Mouse (Mus musculus): ENCODE data around the gene Cdc42se1.

Gene Cdc42se1

DNA sequence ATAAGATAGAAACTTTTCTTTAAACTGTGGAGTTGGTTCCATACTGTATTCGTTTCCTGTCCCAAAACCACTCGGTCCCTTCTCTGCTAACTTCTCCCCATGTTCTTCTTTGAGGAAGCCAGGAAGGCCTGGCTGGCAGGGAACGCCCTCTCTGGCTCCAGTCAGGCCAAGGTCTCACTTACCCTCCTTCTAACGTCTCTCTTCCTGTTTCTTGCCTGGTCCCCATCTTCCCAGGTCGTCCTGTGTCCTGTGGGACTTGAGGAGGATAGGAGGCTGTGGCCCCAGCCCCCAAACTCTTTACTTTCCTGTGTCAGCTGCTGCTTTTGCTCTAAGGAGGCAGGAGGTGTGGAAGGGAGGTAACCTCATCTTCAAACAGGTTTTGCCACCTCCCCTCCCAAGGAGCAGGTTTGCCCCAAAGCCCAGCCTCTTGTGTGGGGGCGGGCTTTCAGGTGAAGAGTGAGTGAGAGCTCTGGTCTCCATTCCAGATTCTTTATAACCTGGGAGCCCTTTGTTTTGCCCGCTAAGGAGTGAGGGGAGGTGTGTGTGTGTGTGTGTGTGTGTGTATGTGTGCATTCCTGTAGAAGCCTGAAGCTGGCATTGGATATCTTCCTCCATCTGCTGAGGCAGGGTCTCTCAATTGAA lies 22.4 kb downstream of the Cdc42se1 start, which contains the start of gene Bnipl:
TSS of gene Bnipl (minus strand) at position 411 of the 642 bp plus-strand sequence.
- DNase-seq (ENCODE audit: low read depth): no peak

DNA sequence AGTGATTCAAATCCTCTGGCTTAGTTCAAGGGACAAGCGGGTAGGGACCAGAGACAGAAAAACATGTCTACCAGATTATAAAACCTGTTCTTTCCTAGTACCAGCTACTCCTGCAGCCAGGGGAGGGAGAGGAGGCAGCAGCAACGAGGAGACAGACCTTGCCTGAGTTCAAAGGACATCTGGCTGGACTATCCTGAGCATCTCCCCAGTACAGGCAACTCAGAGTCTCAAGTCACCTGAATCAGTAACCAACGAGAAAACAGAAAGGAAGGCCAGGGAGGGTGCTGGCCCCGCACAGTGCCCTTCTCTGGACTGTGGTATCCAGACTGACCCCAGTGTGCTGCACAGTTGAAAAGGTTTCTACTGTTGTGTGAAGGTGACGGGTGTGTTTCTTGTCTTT lies 28.4 kb downstream of the Cdc42se1 start:
- DNase-seq (ENCODE audit: low read depth): no peak

DNA sequence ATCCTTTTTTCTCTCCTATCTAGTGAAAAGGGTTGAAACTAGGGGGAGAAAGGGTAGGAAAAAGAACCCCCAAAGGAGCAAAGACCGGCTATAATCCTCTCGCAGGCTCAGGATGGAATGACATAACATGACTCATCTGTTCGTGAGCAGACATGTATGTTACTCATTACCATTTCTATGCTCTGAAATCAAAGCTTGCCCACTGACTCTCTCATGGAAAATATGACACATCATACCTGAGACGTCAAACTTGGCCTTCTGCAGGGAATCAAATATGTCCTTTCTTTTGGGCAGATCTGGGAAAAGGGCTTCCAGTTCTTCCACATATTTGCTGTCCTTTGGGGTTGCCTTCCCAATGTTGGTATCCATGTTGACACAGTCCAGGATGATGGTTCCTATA lies 33.4 kb downstream of the Cdc42se1 start:
- DNase-seq (ENCODE audit: low read depth): no peak

DNA sequence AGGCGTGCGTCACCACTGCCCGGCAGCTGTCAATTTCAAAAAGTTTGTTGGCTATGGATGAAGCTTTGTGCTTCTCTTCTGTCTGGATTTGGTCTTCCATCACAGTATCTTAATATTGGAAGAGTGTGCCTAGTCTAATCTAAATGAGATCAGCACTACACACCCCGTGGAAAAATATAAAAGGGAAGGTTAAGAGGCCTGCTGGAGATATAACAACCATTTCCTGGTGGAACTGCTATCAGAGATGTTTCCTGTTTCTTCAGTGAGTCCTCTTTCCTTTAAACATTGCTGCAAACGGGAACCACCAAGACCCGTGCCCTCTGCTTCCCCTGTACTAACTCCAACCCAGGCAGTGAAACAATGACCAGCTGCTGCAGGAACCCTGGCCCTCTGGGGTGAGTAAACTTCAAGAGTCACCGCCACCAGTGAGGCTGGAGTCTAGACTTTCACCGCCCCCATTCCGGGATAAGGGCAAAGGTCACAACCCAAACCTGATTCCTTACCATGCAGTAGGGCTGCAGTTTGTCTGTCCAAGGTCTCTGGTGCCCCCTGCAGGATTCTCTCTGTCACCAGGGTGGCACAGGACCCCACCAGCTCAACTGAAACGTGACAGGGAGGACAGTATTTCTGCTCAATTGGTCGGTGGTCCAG lies 34.7 kb downstream of the Cdc42se1 start:
- peak; percentile 77 for DNase-seq (ENCODE audit: low read depth)

DNA sequence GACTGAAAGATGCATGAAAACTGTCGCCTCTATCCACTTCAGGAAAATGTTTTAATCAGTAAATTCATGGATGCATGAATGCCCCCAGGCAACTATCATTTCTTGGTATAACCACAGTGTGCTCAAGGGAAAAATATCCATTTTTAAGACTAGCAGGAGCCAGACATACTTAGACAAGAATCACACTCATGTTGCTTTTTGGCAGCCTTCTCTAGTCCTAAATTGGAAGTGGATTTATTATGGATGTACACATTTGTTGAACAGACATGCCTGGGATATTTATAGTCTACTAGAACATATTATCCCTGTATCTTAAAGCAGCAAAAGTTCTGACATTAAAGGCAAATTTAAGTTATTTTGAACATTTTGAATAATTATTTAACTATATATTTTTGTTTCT lies 36.2 kb downstream of the Cdc42se1 start:
- DNase-seq (ENCODE audit: low read depth): no peak

DNA sequence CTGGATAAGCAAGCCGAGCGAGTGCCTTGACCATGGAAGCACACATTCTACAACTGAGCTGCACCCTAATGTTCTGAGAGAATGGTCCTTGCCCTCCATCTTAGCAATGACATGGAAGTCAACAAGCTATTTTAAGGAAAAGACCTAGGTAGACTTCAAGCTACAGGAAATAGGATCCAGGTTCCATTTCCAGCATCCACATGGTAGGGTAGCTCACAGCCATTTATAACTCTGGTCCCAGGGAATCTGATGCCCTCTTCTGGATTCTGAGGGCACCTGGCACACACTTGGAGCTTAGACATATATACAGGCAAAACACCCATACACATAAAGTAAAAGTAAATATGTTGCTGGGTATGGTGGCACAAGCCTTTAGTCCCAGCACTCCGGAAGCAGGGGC lies 37.5 kb downstream of the Cdc42se1 start:
- DNase-seq (ENCODE audit: low read depth): no peak

DNA sequence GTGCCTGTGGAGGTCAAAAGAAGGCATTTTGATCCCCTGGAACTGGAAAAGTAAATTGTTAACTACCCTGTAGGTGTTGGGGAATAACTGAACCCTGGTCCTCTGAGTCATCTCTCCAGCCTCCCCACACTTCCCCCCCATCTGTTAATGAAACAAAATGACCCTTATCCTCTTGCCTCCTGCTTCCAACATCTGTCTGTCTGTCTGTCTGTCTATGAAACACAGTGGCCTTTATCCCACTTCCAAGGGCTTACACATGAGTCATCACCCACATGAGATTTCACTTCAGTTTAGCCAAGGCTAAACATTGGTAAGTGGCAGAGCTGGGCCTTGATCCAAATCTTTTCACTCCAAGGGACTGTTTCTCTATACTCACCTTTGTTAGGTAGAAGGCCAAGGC lies 39.3 kb downstream of the Cdc42se1 start:
- peak; percentile 45 for DNase-seq (ENCODE audit: low read depth)

DNA sequence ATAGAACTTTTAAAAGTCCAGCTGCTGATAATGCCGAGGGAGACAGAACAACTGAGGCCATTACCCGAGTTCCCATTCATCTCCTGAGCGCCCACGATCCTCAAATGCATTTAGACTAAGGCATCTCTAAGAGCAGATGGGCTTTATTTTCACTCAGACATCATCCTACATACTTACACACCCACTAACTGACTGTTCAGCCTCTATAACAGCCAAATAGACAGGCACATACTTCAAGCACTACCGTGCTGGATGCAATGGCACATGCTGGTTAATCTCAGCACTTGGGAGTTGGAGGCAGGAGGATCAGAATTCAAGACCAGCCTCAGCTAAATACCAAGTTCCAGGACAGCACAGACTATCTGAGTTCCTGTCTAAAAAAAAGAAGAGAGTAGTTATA lies 41.3 kb downstream of the Cdc42se1 start:
- no peak for DNase-seq (ENCODE audit: low read depth)

DNA sequence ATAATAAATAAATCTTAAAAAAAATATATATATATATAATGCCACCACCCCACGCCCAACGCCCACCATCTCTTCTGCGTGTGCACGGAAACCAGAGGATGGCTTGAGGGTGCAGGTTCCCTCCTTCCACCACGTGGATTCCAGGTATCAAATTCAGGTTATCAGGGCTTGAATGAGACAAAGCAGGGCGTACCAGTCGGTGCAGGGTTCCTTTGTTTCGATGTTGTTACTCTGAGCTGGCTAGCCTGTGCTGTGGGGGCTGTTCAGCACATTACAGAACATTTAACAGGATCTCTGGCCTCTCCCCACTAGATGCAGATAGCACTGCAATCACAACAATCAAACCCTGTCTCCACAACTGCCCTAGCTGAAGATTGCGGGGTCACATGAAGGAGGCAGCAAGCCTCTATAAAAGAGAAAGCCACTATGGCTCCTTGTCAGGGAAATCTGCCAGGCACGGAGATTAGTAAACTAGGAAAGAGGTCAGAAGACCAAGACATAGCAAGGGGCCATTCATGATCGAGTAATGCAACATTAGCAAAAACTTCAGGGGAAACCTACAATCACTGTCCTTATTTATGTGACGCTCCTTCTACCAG lies 42.3 kb downstream of the Cdc42se1 start:
- no peak for DNase-seq (ENCODE audit: low read depth)

DNA sequence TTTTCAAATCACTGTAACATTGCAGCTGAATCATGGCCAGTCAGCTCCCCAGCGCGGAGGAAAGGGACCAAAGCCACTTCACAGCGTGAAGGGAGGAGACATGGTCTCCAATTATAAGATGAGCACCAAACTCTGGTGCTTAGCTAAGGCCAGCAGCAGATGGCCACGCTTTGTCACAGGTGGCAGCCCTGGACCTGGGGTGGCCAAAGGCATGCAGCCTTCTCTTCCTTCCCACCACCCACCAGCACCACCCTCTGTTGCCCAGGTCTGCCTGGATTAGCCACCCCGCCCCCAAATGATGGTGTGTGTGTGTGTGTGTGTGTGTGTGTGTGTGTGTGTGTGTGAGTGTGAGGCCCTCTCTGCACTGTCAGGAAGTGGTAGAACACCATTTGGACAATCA lies 44.9 kb downstream of the Cdc42se1 start:
- DNase-seq (ENCODE audit: low read depth): no peak

DNA sequence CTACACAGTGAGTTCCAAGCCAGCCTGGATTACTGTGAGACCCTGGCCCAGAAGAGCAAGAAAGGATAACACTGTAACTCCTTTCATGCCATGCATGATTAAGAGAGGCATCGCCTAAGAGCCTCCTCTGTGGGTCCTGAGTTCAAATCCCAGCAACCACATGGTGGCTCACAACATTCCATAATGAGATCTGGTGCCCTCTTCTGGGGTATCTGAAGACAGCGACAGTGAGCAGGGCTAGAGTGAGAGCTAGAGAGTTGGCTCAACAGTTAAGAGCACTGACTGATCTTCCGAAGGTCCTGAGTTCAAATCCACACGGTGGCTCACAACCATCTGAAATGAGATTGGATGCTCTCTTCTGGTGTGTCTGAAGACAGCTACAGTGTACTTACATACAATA lies 45.9 kb downstream of the Cdc42se1 start:
- no peak for DNase-seq (ENCODE audit: low read depth)

DNA sequence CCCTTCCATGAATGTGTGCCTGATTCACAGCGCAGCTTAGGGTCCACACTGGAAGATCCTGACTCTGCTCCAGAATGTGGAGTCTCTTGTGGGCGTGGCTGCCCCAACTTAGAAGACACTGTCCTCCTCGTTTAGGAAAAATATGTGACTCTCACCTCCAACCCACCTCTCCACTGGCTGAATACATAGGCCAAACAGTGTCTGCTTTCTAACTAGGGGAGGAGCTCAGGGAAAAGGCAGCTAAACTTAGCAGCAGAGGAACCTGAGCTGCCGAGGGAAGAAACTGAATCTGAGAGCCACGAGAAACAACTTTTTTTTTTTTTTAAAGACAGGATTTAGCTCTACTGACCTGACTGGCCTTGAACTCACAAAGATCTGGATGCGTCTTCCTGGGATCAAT lies 46.6 kb downstream of the Cdc42se1 start:
- no peak for DNase-seq (ENCODE audit: low read depth)

DNA sequence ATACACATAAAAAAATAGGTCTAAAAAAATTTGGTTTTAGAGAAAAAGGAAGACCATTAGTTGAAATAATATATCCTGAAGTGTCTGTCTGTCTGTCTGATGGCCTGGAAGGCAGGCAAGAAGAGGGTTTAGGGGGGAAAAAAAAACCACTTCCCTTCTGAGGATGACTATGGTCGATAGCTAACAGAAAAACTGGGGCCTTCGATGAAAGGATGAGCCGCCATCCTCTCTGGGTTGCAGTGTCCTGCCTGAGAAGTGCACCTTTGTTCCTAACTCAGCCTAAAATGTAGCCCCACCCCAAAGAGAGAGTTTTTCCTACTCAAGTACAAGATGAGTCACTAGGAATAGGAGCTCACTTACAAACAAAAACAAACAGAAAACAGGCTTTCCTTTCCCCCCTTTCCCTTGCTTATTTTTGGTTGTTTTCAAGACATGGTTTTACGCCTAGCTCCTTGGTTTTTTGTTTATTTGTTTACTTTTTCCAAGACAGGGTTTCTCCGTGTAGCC lies 47.9 kb downstream of the Cdc42se1 start:
- DNase-seq (ENCODE audit: low read depth): peak; percentile 48

DNA sequence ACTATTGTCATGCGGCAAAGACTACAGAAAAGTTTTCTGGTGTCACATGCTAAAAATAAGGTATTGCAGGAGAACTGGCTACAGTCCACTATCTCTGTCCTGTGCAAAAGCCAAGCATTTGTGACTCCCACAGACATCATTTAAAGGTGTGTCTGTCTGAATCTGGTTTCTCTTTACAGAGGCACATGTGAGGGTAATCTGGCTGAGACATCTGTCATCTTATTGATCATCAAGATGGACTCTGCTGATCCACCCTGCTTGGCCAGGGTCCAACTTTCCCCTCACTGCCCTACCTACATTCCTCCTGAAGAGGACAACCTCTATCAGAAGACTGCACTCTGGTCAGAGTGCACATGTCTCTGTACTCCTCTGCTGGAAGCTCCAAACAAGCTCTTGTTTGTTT lies 48.6 kb downstream of the Cdc42se1 start:
- no peak for DNase-seq (ENCODE audit: low read depth)

DNA sequence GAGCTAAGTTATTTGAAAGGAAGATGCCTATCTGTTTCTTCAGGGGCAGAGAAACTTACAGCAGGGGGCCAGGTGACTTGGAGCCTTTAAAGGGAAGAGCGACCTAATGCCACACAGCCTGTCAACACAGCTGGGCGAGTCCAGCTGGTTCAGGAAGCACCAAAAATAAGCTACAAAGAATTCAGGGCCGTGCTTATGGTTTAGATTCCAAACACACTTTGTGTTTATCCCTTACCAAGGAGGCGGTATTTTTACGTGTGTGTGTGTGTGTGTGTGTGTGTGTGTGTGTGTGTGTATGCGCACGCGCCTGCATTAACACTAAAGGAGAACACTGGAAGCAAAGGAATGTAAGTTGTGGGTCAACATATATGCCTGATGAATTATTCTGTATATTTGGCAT lies 52.2 kb downstream of the Cdc42se1 start:
- peak; percentile 70 for DNase-seq (ENCODE audit: low read depth)

DNA sequence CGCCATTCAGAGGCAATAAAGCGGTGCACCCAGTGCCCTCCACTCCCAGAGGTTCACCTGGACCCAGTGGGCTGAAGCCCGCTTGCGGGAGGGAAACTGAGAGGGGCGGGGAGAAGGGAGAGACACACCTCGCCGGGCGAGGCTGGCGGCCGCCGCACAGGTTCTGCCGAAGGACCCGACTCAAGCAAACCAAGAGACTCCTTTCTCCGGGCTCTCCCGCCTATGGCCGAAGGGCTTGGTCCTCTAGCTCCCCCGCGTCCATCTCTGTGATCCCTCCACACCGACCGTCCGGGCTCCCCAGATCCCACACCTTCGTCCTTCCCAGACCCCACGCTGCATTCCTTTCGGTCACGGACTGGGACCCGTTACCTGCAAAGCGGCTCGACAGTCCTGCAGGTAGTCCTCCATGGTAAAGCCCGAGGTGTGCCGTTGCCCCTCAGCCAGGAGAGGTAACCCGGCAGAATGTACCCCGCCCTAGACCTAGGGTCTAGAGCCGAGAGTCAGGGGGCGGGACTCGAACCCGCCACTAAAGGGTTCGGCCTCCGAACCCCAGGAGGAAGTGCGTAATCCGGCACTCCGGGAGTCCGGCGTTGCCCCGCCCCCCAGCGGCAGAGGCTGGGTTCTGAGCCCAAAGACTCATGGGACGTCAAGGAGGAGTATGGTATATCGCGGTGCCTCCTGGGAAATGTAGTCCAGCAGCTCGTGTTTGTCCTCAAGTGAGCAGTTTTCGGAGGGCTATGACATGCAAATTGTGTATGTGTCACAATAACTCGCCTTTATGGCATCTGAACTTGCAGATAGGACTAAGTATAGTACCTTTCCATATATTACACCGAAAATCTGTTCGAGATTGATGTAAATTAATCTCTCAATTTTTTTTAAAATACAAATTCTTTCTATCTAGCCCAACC lies 52.9 kb downstream of the Cdc42se1 start, which contains the start of the genes Mindy1 and Prune1:
TSS of gene Mindy1 (plus strand) at position 130 of the 911 bp plus-strand sequence.
TSS of gene Prune1 (minus strand) at position 861 of the 911 bp plus-strand sequence.
- peak; percentile 99 for DNase-seq (ENCODE audit: low read depth)

DNA sequence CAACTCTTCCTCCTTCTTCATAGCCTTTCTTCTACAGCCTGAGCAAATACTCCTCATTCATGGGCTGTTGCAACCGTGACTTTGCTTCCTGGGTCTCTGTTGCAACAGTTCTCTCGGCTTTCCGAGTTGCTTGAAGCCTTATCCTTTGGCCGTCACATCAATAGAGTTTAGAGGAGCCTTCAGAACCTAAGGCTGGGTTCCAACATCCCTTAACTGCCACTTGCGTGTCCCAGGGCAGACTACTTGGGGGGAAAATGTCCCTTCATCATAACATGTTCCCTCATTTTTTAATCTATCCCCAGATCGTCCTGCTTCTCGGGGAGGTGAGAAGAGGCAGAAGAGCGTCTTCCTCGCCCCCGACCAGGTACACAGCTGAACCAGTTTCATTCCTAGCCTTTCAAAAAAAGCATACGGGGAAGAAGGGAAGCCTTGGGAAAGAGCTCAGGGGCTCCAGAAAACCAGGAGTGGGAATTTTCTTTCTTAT lies 53.9 kb downstream of the Cdc42se1 start:
- peak; percentile 86 for DNase-seq (ENCODE audit: low read depth)

DNA sequence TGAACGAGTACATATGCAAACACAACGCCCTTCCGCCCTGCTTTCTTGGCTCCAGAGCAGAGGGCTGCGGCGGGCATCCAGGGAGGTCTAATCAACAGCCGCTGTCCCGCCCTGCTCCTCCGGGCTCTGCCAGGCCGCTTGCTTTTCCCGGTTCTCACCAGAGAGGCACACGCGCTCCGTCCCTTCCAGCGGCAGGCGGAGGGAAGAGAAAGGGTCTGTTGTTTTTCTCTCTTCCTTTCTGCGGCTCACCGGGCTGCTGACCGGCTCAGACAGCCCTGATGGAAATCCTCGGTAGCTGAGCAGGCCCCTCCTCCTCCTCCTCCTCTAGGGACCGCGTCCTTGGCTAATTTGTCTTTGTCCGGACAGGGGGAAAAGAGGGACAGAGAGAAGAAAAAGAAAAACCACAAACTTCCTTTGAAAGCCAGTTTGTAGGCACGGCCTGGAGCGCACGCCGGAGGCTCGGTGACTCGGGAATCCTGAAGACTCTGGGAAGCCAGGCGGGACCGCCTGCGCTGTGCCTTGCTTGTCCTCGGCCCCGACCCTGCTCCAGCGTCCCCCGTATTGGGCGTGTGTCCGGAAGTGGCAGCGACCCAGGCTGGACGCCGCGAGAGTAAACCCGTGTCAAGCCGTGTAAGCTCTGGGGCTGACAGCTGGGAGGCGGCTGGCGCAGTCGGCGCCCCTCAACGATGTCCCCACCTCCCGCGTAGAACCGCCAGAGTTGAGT lies 54.5 kb downstream of the Cdc42se1 start:
- DNase-seq (ENCODE audit: low read depth): peak; percentile 86

DNA sequence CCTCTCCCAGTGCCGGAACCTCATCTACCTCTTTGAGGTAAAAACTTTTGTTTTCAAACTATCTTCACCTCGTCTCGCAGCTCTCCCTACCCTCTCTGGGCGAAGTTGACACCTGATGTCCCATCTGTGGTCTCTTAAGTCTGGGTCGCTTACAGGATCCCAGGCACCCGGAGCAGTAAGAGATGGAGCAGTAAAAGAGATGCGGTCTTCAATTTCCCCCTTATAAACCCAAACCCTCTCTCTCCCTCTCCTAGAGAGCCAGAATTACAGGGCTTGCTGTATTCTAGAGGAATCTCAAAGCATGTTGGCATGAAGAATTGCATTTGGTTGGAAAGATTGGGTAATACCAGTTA lies 55.0 kb downstream of the Cdc42se1 start:
- no peak for DNase-seq (ENCODE audit: low read depth)

DNA sequence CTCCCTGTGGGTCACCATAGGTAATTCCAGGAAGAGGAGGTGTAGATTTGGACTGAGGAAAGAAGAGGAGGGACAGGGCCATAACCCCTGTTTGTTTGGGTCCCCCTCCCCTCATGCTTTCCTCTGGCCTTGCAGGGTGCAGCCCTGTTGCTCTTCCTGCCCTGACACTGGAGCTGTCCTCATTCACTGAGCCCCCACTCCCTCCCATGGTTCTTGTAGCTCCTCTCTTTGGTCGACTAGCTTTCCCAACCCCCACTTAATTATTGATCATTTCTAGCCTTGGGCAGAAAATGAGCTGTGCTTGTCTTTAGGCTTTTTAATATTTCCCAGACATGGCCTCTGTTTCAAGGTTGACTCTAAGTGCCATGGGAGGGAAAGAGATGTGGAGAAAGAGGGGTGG lies 55.5 kb downstream of the Cdc42se1 start:
- DNase-seq (ENCODE audit: low read depth): no peak
